Mouse (Mus musculus) left cerebral cortex, postnatal 25 days (tissue): Measurements from ENCODE around the gene Npnt. TPM values are rescaled to one million over a fixed set of nuclear protein-coding genes. Genes with fewer than 3 reads are reported as not detected.

Experiments
- DNase-seq, 2 experiments: peaks; one replicate each; pipeline ENCODE4 v3.0.0; 2022; ENCODE audit warnings: low spot score in 2 of 2, mixed read lengths in 1 of 2
- intact Hi-C: fragments of 180-260 bp; cut with DNase I; formaldehyde crosslinking; loops from one replicate; pipeline ENCODE4 v1.15.1; 2025
- total RNA-seq, 2 experiments: library from RNA; stranded (reverse); gene quantifications; 2 replicates each; pipeline ENCODE4 v1.2.3; 2021

Npnt gene
- total RNA-seq, 2 experiments from 2014 or later: 21.4 to 23.1 TPM

- peak in 1 of 2 experiments; percentile 10 for DNase-seq
Measured at GRCm38 (mm10) chr3:132864329-132864919, 85.7 kb downstream of the Npnt start.

GRCm38 (mm10) chr3:132863843-132864242 is 86.2 kb downstream of the Npnt start:
- DNase-seq: peak in 1 of 2 experiments; percentile 15
- intact Hi-C loops: no loop called here

More at GRCm38 (mm10) chr3:132864329-132864919, 85.7 kb downstream of the Npnt start:
- intact Hi-C loops: no loop called here

GRCm38 (mm10) chr3:132860796-132861195 is 89.3 kb downstream of the Npnt start:
- intact Hi-C loops: no loop called here
- no peak for DNase-seq

GRCm38 (mm10) chr3:132859573-132859972 is 90.5 kb downstream of the Npnt start:
- intact Hi-C loops: no loop called here
- DNase-seq: no peak

GRCm38 (mm10) chr3:132858849-132859248 is 91.2 kb downstream of the Npnt start:
- no peak for DNase-seq
- intact Hi-C loops: no loop called here

- DNase-seq: no peak
- intact Hi-C loops: no loop called here
Measured at GRCm38 (mm10) chr3:132856651-132857050, 93.4 kb downstream of the Npnt start.

GRCm38 (mm10) chr3:132855458-132856212 is 94.5 kb downstream of the Npnt start:
- DNase-seq: no peak
- intact Hi-C loops: no loop called here

GRCm38 (mm10) chr3:132854271-132854670 is 95.8 kb downstream of the Npnt start:
- intact Hi-C loops: no loop called here
- DNase-seq: no peak

- DNase-seq: no peak
- intact Hi-C loops: no loop called here
Measured at GRCm38 (mm10) chr3:132851841-132852728, 98.0 kb downstream of the Npnt start.

- no peak for DNase-seq
- intact Hi-C loops: no loop called here
Measured at GRCm38 (mm10) chr3:132851417-132851816, 98.7 kb downstream of the Npnt start.

- DNase-seq: no peak
- intact Hi-C loops: no loop called here
Measured at GRCm38 (mm10) chr3:132850431-132850830, 99.7 kb downstream of the Npnt start.

- intact Hi-C loops: no loop called here
- DNase-seq: no peak
Measured at GRCm38 (mm10) chr3:132849669-132850068, 100.4 kb downstream of the Npnt start.

GRCm38 (mm10) chr3:132842676-132843075 is 107.4 kb downstream of the Npnt start:
- no peak for DNase-seq
- intact Hi-C loops: no loop called here

- intact Hi-C loops: no loop called here
- no peak for DNase-seq
Measured at GRCm38 (mm10) chr3:132839516-132839915, 110.6 kb downstream of the Npnt start.

GRCm38 (mm10) chr3:132838656-132839417 is 111.3 kb downstream of the Npnt start:
- intact Hi-C loops: no loop called here
- DNase-seq: no peak

- intact Hi-C loops: no loop called here
- DNase-seq: no peak
Measured at GRCm38 (mm10) chr3:132837134-132837533, 113.0 kb downstream of the Npnt start.

- no peak for DNase-seq
Measured at GRCm38 (mm10) chr3:132835118-132835794, 114.8 kb downstream of the Npnt start.

More at GRCm38 (mm10) chr3:132835118-132835794, 114.8 kb downstream of the Npnt start:
- intact Hi-C loops: no loop called here
